Mouse (Mus musculus) CH12.LX (cell line): ENCODE data around the gene Zfp784. TPM values are rescaled to one million over a fixed set of nuclear protein-coding genes. Genes with fewer than 3 reads are reported as not detected.

ENCODE experiments used
- DNase-seq: peaks from one replicate; pipeline ENCODE4 v3.0.0-alpha.2; 2013; ENCODE audit errors: extremely low read depth
- H3K27ac ChIP-seq: 2 replicates; pipeline ENCODE4 v1.5.1; 2012; ENCODE audit warnings: low read depth, mild to moderate bottlenecking, control low read depth, moderate library complexity; ENCODE audit not compliant: insufficient read depth
- H3K27me3 ChIP-seq: replicated peaks from 2 replicates; pipeline ENCODE3; 2012; ENCODE audit warnings: inconsistent platforms
- H3K36me3 ChIP-seq, 2 experiments: replicated peaks in 1 of 2; 2 replicates each; pipeline versions ENCODE3 to v1.6.1; 2012; ENCODE audit warnings: inconsistent platforms in 1 of 2, low read length in 1 of 2, mild to moderate bottlenecking in 1 of 2, mixed read lengths in 1 of 2, moderate library complexity in 1 of 2; ENCODE audit not compliant: control insufficient read depth in 1 of 2, insufficient read depth in 1 of 2
- H3K4me1 ChIP-seq, 2 experiments: 2 replicates each; pipeline ENCODE4 v1.6.1; 2012; ENCODE audit warnings: inconsistent platforms in 1 of 2, moderate library complexity in 1 of 2; ENCODE audit not compliant: insufficient read depth in 2 of 2, control insufficient read depth in 1 of 2
- H3K4me2 ChIP-seq: 2 replicates; pipeline ENCODE4 v1.6.1; 2012; ENCODE audit warnings: low read depth, mild to moderate bottlenecking, control low read depth; ENCODE audit not compliant: poor library complexity, insufficient read depth, severe bottlenecking
- H3K4me3 ChIP-seq, 3 experiments: fragments of 150-350 bp in 1 of 3; sonication (generic) in 1 of 3; replicated peaks in 1 of 3; 2 replicates each; pipeline versions ENCODE3 to v1.5.1; 2011 to 2012; ENCODE audit warnings: low read depth in 2 of 3, low read length in 2 of 3, mild to moderate bottlenecking in 2 of 3, moderate library complexity in 2 of 3, control low read depth in 1 of 3, improper control_type of control experiment in 1 of 3, inconsistent platforms in 1 of 3, mixed read lengths in 1 of 3; ENCODE audit not compliant: poor library complexity in 1 of 3
- H3K79me2 ChIP-seq: replicated peaks from 2 replicates; pipeline ENCODE4 v1.6.1; 2012; ENCODE audit warnings: mild to moderate bottlenecking, moderate library complexity; ENCODE audit not compliant: control insufficient read depth, poor library complexity, insufficient read depth, severe bottlenecking; ENCODE audit errors: extremely low read depth
- H3K9ac ChIP-seq: 2 replicates; pipeline ENCODE4 v1.6.1; 2012; ENCODE audit warnings: low read depth, mild to moderate bottlenecking, control low read depth, moderate library complexity; ENCODE audit not compliant: insufficient read depth
- H3K9me3 ChIP-seq: replicated peaks from 2 replicates; pipeline ENCODE3; 2012; ENCODE audit warnings: low read length, inconsistent platforms, mixed read lengths
- CTCF ChIP-seq, 2 experiments: IDR thresholded peaks in 1 of 2; conservative IDR thresholded peaks in 1 of 2; 2 replicates each; pipeline ENCODE4 v1.5.1; 2011 to 2012; ENCODE audit warnings: low read depth in 2 of 2, low read length in 2 of 2, improper control_type of control experiment in 1 of 2, inconsistent platforms in 1 of 2, mild to moderate bottlenecking in 1 of 2, moderate library complexity in 1 of 2
- ELF1 ChIP-seq: IDR thresholded peaks from 2 replicates; pipeline ENCODE4 v1.6.1; 2014; ENCODE audit warnings: low read depth, mild to moderate bottlenecking, inconsistent platforms, low read length, improper control_type of control experiment
- EP300 ChIP-seq: IDR thresholded peaks from 2 replicates; pipeline ENCODE4 v1.6.1; 2011; ENCODE audit warnings: low read length, improper control_type of control experiment
- ETS1 ChIP-seq: conservative IDR thresholded peaks from 2 replicates; pipeline ENCODE4 v1.6.1; 2012; ENCODE audit warnings: low read depth, mild to moderate bottlenecking, inconsistent platforms, low read length, improper control_type of control experiment, moderate library complexity
- GABPA ChIP-seq: IDR thresholded peaks from 2 replicates; pipeline ENCODE4 v1.6.1; 2012; ENCODE audit warnings: low read depth, low read length, improper control_type of control experiment, inconsistent platforms; ENCODE audit not compliant: insufficient replicate concordance
- IRF4 ChIP-seq: IDR thresholded peaks from 2 replicates; pipeline ENCODE4 v1.6.1; 2014; ENCODE audit warnings: low read depth, mild to moderate bottlenecking, inconsistent platforms, low read length, improper control_type of control experiment
- JUND ChIP-seq: conservative IDR thresholded peaks from 2 replicates; pipeline ENCODE4 v1.6.1; 2011; ENCODE audit warnings: low read depth, low read length, improper control_type of control experiment
- KAT2A ChIP-seq: IDR thresholded peaks from 2 replicates; pipeline ENCODE4 v1.6.1; 2012; ENCODE audit warnings: low read length, improper control_type of control experiment, inconsistent platforms; ENCODE audit not compliant: insufficient replicate concordance
- MAFK ChIP-seq: IDR thresholded peaks from 2 replicates; pipeline ENCODE4 v1.6.1; 2011; ENCODE audit warnings: low read length, improper control_type of control experiment; ENCODE audit not compliant: insufficient replicate concordance
- MAX ChIP-seq: IDR thresholded peaks from 2 replicates; pipeline ENCODE4 v1.6.1; 2011; ENCODE audit warnings: low read length, improper control_type of control experiment
- MEF2A ChIP-seq: IDR thresholded peaks from 2 replicates; pipeline ENCODE4 v1.6.1; 2014; ENCODE audit warnings: low read depth, mild to moderate bottlenecking, inconsistent platforms, low read length, improper control_type of control experiment, borderline replicate concordance
- MXI1 ChIP-seq: IDR thresholded peaks from 2 replicates; pipeline ENCODE4 v1.6.1; 2011; ENCODE audit warnings: mild to moderate bottlenecking, low read depth, low read length, improper control_type of control experiment
- MYC ChIP-seq: IDR thresholded peaks from 2 replicates; pipeline ENCODE4 v1.6.1; 2011; ENCODE audit warnings: low read depth, mild to moderate bottlenecking, improper control_type of control experiment, low read length
- NRF1 ChIP-seq: IDR thresholded peaks from 2 replicates; pipeline ENCODE4 v1.6.1; 2014; ENCODE audit warnings: low read depth, mild to moderate bottlenecking, inconsistent platforms, low read length, improper control_type of control experiment, moderate library complexity
- POLR2A ChIP-seq: IDR thresholded peaks from 2 replicates; pipeline ENCODE4 v1.6.1; 2011; ENCODE audit warnings: low read depth, mild to moderate bottlenecking, improper control_type of control experiment, low read length
- POLR2AphosphoS2 ChIP-seq: IDR thresholded peaks from 2 replicates; pipeline ENCODE4 v1.6.1; 2011; ENCODE audit warnings: low read depth, low read length, improper control_type of control experiment
- RAD21 ChIP-seq: IDR thresholded peaks from 2 replicates; pipeline ENCODE4 v1.6.1; 2011; ENCODE audit warnings: low read depth, mild to moderate bottlenecking, low read length, improper control_type of control experiment, moderate library complexity
- RCOR1 ChIP-seq: conservative IDR thresholded peaks from 2 replicates; pipeline ENCODE4 v1.6.1; 2012; ENCODE audit warnings: low read depth, mild to moderate bottlenecking, inconsistent platforms, low read length, improper control_type of control experiment
- TBP ChIP-seq: conservative IDR thresholded peaks from 2 replicates; pipeline ENCODE4 v1.6.1; 2011; ENCODE audit warnings: low read depth, low read length, improper control_type of control experiment
- USF1 ChIP-seq: IDR thresholded peaks from 2 replicates; pipeline ENCODE4 v1.6.1; 2014; ENCODE audit warnings: low read depth, mild to moderate bottlenecking, inconsistent platforms, low read length, improper control_type of control experiment
- USF2 ChIP-seq: conservative IDR thresholded peaks from 2 replicates; pipeline ENCODE4 v1.6.1; 2011; ENCODE audit warnings: low read depth, low read length, improper control_type of control experiment
- ZKSCAN1 ChIP-seq: IDR thresholded peaks from 2 replicates; pipeline ENCODE4 v1.6.1; 2012; ENCODE audit warnings: low read depth, inconsistent platforms, low read length, improper control_type of control experiment, borderline replicate concordance
- ZMIZ1 ChIP-seq: IDR thresholded peaks from 2 replicates; pipeline ENCODE4 v1.6.1; 2012; ENCODE audit warnings: low read depth, mild to moderate bottlenecking, inconsistent platforms, low read length, improper control_type of control experiment
- dilution Hi-C: fragments of 300-500 bp; cut with MboI; formaldehyde crosslinking; loops from 2 replicates; pipeline ENCODE4 v1.14.3; 2020; ENCODE audit warnings: low sequenced_read_pairs; ENCODE audit not compliant: extremely low pct_unique_long_range_greater_than_20kb, extremely low pct_ligation_motif_present
- in situ Hi-C: fragments of 300-500 bp; cut with MboI; formaldehyde crosslinking; loops from 3 replicates; pipeline ENCODE4 v1.14.3; 2019; ENCODE audit warnings: low sequenced_read_pairs, low pct_ligation_motif_present, low pct_unique_long_range_greater_than_20kb, mixed read lengths
- polyA plus RNA-seq: library from polyadenylated mRNA; unstranded; fragments of >175 nt; gene quantifications from 2 replicates; pipeline ENCODE4 v1.2.1, GENCODE M21; 2012; ENCODE audit warnings: low read depth; ENCODE audit not compliant: insufficient read length
- total RNA-seq, 2 experiments: library from RNA; depleted of rRNA; stranded (reverse); fragments of 300-350 nt in 1 of 2; fragments of >200 nt in 1 of 2; gene quantifications; 2 replicates each; pipeline ENCODE4 v1.2.3; 2012 to 2014

Zfp784 gene
- total and polyA plus RNA-seq, 3 experiments, result 0.53 to 1.5 (median 1.1) TPM

- no peak overlapping the region for H3K27ac ChIP-seq
- TF ChIP-seq ZMIZ1 (no peak), RAD21 (no peak), NRF1 (no peak), ETS1 (no peak), POLR2AphosphoS2 (no peak), ELF1 (no peak), KAT2A (no peak), RCOR1 (no peak), MAX (no peak), TBP (no peak), MXI1 (no peak), USF2 (no peak), MYC (no peak), EP300 (no peak), ZKSCAN1 (no peak), IRF4 (no peak), USF1 (no peak), CTCF (conservative IDR thresholded peaks at IDR 0.05 in 1 of 2, IDR thresholded peaks at IDR 0.05 in 1 of 2; ENCODE audit: low read depth in 2 of 2, low read length in 2 of 2) (no peak), JUND (no peak)
- TF ChIP-seq, all 38 proteins: peak for 0
- H3K9ac ChIP-seq, result peak overlapping the region; percentile 96
- peaks cover 4 to 17% of the 10 kb centered on the region in 2 experiments for H3K4me1 ChIP-seq
- no peak for DNase-seq
- peak overlapping the region in 1 of 3 experiments; percentile 57 for H3K4me3 ChIP-seq
- 0 out of 2 replicates have a peak, but pooled peaks cover 5% of the 10 kb centered on the region for H3K79me2 ChIP-seq
- H3K36me3 ChIP-seq, result peaks cover 9 to 46% of the 10 kb centered on the region in 2 experiments
- H3K4me2 ChIP-seq, result peak overlapping the region; percentile 65; the same call in 1 of the 2 replicates
- no peaks in the 10 kb centered on the region for H3K27me3 ChIP-seq
- in situ Hi-C loops (no loop called here), dilution Hi-C loops (no loop called here)
- no peaks in the 10 kb centered on the region for H3K9me3 ChIP-seq
Measured at GRCm38 (mm10) chr7:5037467-5037866, 779 bp downstream of the Zfp784 start.

GRCm38 (mm10) chr7:5037026-5037425 is 1.2 kb downstream of the Zfp784 start:
- Histone ChIP-seq H3K4me3 (no peak overlapping the region), H3K4me1 (peaks cover 4 to 17% of the 10 kb centered on the region in 2 experiments), H3K9ac (no peak overlapping the region), H3K79me2 (0 out of 2 replicates have a peak, but pooled peaks cover 5% of the 10 kb centered on the region), H3K36me3 (peaks cover 13 to 51% of the 10 kb centered on the region in 2 experiments), H3K27ac (no peak overlapping the region), H3K9me3 (no peaks in the 10 kb centered on the region), H3K4me2 (no peak overlapping the region), H3K27me3 (no peaks in the 10 kb centered on the region)
- dilution Hi-C loops (no loop called here), in situ Hi-C loops (no loop called here)
- no peak for DNase-seq
- no peak for TF ChIP-seq ZMIZ1
- no peak for TF ChIP-seq ELF1
- no peak for TF ChIP-seq KAT2A
- no peak for TF ChIP-seq MAFK
- TF ChIP-seq ZKSCAN1, result no peak
- no peak for TF ChIP-seq MEF2A
- no peak for TF ChIP-seq GABPA
- TF ChIP-seq POLR2A, result no peak
- TF ChIP-seq USF1, result no peak
- TF ChIP-seq MYC, result no peak
- TF ChIP-seq MXI1, result no peak
- TF ChIP-seq, all 38 proteins: peak for 0
